Mouse (Mus musculus): Measurements from ENCODE around the gene Gfer.

- no peak for TF ChIP-seq CTCF (IDR thresholded peaks at IDR 0.05; ENCODE audit: extremely low read depth, insufficient read depth, low read length)
- TF ChIP-seq POLR2A (IDR thresholded peaks at IDR 0.05; ENCODE audit: extremely low read depth, insufficient read depth, low read length) = 0 out of 2 replicates have a peak, but pooled peaks have one; percentile 16
Observed at GRCm38 (mm10) chr17:24696011-24696697, at the start of gene Gfer, which contains the start of gene Noxo1.

Data from cortical plate, adult 2 months (tissue).